Mouse (Mus musculus): ENCODE measurements at regions not wholly inside any gene's neighbourhood (a gene's known extent, or its start where the extent isn't known, plus 50 kb on each side); places are given as distances from the start of the nearest gene placed in this dataset.

DNA sequence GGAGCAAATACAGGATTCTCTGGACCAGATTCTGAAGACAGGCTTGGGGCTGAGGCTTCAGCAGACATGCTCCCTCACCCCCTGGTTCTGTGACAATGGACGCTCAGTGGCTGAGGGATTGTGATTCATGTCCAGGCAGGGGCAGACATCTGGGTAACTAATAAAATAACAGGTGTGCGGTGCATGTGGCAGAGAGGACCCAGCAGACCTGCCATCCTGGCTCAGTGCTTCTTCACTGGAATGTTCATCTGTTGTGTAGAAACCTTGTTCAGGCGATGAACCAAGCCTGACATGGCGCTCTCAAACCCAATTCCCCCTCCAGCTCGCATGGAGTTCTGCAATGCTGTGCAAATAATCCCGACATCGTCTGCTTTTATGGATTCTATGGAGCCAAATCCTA lies 183.0 kb downstream of the Ackr3 start:
- no peak for DNase-seq (ENCODE audit: low spot score in 2 of 2)
- intact Hi-C loops (cut with DNase I) = no loop called here

DNA sequence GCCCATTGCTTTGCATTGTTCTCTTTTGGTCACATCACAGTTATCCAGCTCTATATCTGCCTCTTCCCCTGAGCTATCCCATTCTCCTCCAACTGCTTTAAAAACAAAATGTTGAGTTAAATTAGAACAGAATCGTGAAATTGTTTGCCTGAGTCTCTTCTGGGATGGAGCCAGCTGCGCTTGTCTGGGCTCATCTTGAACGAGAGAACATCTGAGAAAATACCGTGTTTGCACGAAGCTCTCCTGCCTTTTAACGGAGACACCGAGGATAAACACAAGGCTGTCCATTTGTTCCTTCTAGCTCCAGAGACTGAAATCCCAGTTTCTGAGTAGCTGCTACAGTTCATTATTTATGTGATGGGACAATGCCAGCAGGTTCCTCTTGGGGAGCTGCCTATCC lies 186.6 kb downstream of the Ackr3 start:
- intact Hi-C loops (cut with DNase I) = no loop called here
- peak in 1 of 2 experiments; percentile 24 for DNase-seq (ENCODE audit: low spot score in 2 of 2)

DNA sequence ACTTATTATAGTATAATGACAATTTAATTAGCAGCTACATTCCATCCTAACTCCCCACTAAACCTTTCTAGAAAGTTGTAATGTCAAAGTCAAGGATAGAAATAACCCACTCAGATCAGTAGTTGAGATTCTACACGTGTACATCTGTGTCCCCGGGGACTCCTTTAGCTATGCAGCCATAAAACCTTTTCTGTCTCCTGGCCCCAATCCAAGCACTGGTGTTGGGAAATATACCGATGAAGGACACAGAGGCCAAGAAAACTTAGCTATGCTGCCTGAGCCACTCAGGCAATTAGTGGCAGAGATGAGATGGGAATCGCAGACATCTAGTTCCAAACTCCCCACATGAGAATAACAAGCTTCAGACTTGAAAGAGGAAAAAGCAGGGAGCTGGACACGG lies 190.1 kb downstream of the Ackr3 start:
- intact Hi-C loops (cut with DNase I) = no loop called here
- DNase-seq (ENCODE audit: low spot score in 2 of 2) = no peak

DNA sequence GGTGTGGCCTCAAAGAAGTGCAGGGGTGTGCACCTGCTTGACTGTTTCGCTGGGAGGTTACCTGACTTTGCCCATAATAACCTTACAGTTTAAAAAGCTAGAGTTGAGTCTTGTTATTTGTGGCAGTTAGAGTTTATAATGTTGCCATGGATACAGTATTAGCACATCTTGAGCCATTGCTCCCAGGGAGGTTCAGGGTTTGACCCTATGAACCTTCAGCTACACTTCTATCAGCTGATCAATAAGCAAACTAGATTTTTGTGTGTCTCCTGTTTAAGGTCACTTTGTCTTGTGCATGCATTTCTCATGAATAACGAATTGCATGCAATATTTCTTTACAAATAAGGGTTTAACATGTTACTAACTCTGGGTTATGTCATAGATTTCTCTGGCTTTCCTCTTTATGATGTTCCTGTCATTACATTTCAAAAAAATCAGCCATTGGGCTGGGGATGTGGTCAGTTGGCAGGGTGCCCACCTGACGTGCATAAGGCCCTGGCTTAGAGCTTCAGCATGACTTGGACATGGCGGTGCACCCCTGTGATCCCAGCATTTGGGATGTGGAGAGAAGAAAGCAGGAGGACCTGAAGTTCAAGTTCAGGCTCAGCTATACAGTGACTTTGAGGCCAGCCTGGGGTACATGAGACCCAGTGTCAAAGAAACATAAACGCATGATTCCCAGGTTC lies 191.7 kb downstream of the Ackr3 start:
- intact Hi-C loops (cut with DNase I) = no loop called here

DNA sequence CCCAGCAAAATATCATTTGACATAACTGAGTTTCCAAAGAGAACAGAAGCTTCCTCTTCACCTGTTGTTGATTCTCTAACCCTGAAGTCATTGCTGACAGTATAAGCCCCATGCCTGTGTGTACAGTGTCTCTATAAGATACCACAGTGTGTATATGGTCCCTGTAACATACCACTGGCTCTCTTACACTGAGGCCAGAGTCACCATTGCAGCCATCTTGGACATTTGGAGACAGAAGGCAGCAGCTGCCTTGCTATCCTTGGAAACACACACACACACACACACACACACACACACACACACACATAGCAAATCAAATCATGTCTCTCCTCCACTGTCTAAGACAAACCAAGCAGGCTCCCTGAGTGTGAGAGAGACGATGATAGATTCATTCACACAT lies 192.9 kb downstream of the Ackr3 start:
- intact Hi-C loops (cut with DNase I) = no loop called here
- DNase-seq (ENCODE audit: low spot score in 2 of 2) = no peak

More for the DNA sequence above, 191.7 kb downstream of the Ackr3 start:
- no peak for DNase-seq (ENCODE audit: low spot score in 2 of 2)

DNA sequence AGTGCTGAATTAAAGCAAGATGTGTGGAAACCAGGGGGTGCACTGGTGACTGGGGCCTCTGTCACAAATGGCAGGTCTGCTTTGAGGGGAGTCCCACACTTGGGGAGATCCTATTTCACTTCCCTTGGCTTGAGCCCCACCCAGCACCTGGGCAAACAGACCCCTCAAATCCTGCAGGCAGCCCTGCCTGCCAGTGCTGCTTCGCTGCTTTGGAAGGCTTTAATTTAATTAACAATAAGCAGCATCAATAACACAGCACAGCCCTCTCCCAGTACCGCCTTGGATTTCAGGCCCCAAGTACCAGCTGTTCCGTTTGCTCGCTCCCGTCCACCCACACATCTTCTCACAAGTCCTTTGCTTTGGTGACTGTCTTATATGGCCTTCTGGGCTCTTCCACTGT lies 193.6 kb downstream of the Ackr3 start:
- no peak for DNase-seq (ENCODE audit: low spot score in 2 of 2)
- intact Hi-C loops (cut with DNase I) = no loop called here

DNA sequence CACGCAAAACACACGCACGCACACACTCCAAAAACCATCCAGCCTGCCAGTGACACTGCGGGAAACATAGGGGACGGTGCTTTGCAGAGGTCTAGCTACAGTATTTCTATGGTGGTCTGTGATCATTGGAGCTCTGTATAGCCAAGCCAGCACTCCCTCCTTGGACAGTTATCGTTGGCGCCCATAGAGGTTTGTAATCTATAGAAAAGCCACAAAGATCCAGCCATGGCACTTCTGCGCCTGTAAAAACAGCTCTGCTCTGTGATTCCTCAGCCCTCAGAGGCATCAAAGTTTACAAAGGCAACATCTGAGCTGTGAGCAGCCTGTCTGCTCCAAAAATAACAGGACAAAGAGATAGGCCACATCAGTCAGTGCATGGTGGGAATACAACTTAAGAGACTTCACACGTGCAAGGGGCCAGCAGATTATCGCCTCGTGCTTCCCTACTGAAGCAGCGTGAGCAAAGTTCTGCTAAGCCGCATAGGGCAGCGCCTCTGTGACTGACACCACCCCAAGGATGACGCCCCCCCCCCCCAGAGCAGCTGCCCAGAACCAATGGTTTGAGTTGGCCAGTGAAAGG lies 194.7 kb downstream of the Ackr3 start:
- DNase-seq (ENCODE audit: low spot score in 2 of 2) = no peak
- intact Hi-C loops (cut with DNase I) = no loop called here

DNA sequence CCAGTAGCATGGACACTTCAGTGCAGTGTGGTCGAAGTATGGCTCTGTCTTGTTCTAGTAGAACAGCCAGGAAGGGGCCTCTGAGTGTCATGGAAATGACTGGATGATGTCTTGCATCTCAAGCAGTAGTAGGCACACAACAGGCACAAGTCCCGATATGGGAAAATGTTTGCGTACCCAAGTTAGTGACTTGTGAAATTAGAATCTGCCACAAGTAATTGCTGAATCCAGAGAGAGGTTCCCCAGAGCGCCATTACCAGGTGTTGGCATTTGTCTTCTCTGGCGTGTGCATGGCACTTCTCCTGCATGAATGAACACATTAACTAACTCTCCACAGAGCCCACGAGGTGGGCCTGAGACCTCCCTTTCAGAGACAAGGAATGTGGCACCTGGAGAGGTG lies 199.3 kb downstream of the Ackr3 start:
- intact Hi-C loops (cut with DNase I) = no loop called here

DNA sequence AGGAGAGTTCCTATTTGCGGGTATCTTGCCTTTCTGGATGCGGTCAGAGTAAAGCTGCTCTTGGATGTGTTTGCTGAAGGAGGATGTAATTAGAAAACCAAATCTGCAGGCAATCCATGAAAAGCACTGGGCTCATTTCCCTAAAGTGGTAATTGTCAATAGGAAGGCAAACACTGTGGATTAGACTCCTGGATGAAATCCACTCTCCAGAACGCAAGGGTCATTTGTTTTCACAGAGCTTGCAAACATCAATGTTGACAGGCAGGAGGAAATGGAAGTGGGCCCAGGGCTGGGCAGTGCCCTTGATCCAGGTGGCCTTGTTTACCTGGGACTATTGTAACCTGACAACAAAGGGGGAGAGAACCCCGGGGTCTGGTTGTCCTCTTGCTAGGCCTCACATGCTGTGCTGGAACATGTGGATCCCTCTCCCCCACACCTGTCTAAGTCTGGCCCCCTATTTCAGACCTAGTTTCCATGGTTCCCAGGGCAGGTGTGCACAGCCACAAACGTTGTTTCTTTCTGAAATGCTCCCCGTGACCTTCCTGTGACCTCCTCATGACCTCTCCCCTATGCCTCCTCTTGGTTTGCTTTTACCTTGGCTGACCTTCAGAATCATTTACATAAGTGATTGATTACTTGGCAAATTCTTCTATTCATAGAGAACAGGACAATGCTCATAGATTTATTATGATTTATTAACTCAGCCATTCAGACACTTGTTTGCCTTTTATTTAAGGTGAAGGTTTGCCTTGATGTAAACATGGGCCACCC lies 197.9 kb upstream of the Cops8 start:
- intact Hi-C loops (cut with DNase I) = no loop called here
- no peak for DNase-seq (ENCODE audit: low spot score in 2 of 2)

More for the DNA sequence above, 199.3 kb downstream of the Ackr3 start:
- DNase-seq (ENCODE audit: low spot score in 2 of 2) = no peak

DNA sequence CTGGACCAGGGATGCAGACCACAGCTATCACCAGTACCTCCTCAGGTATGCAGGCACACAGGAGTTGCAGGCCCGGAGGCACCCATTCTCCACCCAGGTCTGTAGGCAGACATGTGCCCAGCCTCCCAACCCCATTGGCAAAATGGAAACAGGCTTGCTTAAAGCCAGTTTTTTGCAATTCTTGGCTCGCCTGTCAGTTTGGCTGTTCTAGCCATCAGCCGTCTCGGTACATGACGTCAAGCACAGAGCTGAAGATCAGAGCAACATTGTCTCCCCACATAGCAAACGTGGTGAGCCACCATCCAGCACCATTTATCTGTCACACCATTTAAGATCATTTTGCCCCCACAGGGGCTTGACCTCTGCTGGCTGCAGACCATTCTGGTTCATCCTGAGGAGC lies 196.1 kb upstream of the Cops8 start:
- no peak for DNase-seq (ENCODE audit: low spot score in 2 of 2)
- intact Hi-C loops (cut with DNase I) = no loop called here

DNA sequence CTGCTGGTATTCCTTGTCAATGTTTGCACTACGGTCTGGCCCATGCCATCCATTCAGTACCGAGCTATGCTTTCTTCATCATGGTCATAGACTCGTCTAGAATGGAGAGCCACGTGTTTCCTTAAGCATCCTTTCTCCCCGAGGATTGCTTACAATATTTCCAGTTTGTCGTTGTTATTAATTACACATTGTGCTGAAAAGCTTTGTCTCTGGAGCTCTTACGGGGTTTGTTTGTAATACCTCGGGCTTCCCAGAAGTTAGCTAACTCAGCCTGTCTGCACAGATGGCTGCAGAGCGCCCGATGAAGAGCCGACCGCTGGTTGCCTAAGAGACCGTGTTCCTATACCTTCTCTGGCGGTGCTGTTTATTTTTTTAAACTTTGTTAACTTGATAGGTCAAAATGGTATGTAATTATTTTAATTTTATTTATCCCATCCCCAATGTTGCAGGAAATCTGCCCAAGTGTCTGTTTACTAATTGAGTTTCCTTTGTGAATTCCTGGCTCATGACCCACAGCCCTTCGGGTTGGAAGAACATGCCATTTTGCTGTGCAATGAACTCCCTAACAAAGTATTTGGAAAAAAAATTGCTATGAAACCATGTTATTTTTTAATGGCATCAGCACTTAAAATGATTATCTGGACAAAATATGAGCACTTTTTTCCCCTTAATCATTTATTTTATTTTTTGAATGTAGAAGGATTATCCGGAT lies 194.1 kb upstream of the Cops8 start:
- intact Hi-C loops (cut with DNase I) = no loop called here

DNA sequence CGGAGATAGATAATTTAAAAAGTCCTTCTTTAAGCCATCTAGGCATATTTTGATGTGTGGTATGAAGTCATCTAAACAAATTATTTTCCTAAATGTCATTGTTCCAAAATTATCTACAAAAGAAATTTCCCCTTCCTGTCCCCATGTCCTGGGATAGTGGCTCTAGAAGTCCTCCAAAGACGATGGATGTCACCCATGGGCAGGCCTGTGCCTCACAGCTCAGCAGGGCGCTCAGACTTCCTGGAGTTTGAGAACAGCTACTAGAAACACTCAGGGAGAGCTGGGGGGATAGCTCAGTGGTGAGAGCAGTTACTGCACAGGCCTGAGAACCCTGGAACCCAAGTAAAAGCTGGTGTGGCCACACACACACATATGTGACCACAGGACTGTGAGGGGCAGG lies 193.5 kb upstream of the Cops8 start:
- intact Hi-C loops (cut with DNase I) = no loop called here
- no peak for DNase-seq (ENCODE audit: low spot score in 2 of 2)

More for the DNA sequence above, 194.1 kb upstream of the Cops8 start:
- no peak for DNase-seq (ENCODE audit: low spot score in 2 of 2)

DNA sequence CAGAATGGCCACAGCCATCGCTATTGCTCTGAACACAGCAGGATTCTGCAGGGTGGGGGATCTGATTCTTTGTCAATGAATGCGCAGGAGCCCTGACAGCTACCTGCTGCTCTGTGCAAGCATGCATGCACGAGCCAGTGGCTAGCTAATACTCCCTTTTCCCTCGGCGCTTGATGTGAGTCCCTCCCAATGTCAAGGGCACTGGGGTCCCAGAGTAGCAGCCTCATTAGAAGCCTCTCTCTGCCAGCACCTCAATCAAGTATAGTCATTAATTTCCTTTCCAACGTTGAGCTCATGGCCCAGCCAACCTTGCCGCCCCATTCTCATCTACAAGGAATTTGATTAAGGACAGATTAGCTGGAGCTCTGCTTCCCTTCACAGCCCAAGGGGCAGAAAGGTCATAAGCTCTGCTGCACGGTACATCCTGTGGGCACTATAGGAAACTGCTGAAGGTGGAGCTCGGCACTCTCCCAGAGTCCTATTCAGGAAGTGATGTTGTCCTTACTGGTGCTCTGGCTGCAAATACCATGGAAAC lies 190.2 kb upstream of the Cops8 start:
- DNase-seq (ENCODE audit: low spot score in 2 of 2) = no peak
- intact Hi-C loops (cut with DNase I) = no loop called here

DNA sequence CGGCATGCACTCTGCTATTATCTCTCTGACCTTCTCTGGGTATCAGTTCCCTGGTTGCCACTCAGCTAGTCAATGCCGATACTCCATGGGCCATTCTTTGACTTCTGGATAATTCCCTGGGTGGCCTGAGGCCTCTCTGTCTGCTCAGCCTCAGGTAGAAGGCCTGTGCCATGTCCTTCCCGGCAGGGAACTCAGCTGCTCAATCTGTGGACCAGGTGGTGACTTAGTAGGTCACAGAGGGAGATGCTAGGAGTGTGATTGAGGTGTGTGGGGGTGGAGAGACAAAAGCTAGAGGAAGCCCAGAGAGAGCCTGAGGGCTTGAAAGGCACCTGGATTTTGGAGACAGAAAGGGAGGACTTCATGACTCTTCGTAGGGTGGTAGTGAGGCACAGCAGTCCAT lies 188.0 kb upstream of the Cops8 start:
- intact Hi-C loops (cut with DNase I) = no loop called here
- DNase-seq (ENCODE audit: low spot score in 2 of 2) = no peak

DNA sequence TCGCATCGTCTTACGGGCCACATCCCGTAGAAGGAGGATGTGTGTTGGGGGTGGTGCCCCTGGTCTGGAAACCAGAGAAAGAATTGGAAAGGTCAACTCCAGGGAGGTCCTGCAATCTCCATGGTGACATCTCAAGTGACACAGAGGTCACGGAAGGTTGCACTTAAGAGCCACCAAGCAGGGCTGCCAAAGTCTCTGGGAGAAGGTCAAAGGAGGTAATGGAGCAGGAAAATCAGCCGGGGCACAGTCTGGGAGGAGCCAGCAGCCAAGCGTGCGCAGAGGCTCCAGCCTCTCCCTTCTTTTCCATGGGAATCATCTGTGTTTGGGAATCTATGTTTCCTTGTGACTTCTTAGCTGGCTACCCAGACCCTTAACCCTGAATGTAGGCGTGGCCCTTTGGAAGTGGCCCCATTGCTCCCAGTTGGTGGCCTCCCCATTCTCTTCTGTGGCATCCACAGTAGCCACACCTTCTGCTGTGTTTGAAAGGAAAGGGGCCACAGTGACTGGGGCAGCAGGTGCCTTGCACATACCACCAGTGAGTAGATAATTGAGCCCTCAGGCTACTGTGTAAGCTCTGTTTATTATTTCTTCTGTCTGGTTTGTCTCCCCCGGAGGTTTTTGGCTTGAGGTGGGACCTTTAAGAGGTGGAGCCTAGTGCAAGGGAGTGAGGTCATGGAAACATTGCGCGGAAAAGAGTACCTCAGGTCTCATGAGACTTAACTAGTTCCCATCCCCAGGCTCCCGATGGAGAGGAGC lies 178.5 kb upstream of the Cops8 start:
- no peak for DNase-seq (ENCODE audit: low spot score in 2 of 2)
- intact Hi-C loops (cut with DNase I) = no loop called here

DNA sequence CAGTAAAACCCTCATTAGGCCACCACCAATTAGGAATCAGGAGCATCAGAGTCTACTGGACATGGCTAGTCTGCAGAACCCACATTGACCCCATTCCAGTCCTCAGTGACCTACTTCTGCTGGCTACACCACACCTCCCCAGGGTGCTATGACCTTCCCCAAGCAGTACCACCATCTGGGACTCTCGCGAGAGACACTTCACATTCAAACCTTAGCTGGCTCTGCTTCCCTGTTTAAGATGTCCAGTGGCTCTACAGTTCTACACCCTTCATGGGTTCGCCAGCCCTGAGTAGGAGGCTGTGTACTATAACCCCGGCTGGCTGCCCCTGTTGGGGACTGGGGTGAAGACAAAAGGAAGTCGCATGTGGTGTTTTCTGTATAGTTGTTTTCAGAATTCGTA lies 174.4 kb upstream of the Cops8 start:
- intact Hi-C loops (cut with DNase I) = no loop called here

DNA sequence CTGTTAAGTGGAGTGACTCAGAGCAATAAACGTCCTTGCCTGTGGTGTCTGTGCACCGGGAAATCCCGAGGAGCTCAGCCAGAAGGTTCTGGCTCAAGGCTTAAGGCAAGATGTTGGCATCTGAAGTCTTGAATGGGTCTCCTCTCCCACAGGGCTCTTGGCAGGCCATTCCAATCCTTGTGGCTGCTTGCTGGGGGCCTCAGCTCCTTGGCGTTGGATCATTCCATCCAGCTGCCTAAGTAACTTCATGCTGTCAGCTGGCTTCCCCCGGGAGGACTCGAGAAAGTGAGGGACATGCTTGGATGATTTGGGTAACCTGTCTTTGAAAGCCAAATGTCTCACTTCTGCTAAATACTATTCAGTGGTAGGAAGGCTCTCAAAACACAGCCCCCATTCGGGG lies 174.0 kb upstream of the Cops8 start:
- DNase-seq (ENCODE audit: low spot score in 2 of 2) = no peak
- intact Hi-C loops (cut with DNase I) = no loop called here

More for the DNA sequence above, 174.4 kb upstream of the Cops8 start:
- DNase-seq (ENCODE audit: low spot score in 2 of 2) = no peak

DNA sequence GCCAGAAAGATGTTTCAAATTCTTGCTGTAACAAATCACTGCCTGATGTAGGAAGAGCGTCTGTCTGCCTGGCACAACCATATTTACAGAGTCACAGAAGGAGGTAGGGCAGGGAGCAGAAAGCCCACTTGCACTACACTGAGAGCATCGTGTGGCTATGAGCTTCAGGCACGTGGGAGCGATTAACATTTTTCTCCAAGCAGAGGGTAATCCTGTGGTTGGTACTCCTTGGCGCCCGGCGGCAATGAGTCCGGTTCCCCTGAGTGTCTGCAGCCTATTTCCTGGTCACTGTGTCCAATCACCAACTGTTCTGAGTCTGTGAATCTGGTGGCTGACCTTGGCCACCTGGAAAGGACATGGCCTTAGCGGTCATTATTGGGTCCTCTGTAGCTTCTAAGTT lies 172.3 kb upstream of the Cops8 start:
- intact Hi-C loops (cut with DNase I) = no loop called here

DNA sequence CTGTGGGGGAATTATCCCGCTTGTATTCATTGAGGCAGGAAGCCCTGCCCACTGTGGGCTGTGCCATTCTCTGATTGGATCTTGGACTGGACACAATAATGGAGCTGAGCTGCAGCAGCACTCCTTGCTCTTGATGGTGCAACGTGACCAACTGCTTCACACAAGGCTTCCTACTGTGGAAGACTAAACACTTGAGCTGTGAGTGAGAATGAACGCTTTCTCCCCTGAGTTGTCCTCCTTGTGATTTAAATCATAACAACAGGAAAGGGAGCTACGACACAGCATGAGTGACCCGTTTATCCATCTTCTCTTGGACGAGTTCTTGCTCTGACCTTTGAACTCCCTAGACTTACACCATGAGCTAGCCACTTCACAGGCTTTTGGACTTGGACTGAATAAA lies 171.0 kb upstream of the Cops8 start:
- DNase-seq (ENCODE audit: low spot score in 2 of 2) = no peak
- intact Hi-C loops (cut with DNase I) = no loop called here

More for the DNA sequence above, 172.3 kb upstream of the Cops8 start:
- no peak for DNase-seq (ENCODE audit: low spot score in 2 of 2)

DNA sequence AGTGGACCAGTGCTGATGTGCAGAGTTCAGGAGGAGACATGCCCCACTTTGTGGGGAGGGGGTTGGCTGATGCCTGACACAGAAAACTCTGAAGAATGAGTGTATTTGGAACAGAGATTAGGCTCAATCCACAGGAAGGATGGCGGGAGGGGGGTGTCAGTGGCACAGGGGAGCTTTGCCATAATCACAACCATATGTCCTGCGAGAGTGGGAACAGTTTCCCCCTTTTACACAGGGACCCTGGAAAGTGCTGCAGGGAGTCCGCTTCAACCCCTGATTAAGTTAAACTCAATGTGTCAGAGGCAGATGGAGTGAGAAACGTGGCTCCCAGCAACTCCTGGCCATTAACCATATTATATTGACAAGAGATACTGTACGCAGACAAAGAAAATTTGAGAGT lies 168.9 kb upstream of the Cops8 start:
- DNase-seq (ENCODE audit: low spot score in 2 of 2) = no peak
- intact Hi-C loops (cut with DNase I) = no loop called here
